Comparison of ENCODE assay signal across 23 mouse cellular contexts in genomic region chr1:151130036-151130435, GRCm38 (mm10). TPM values are rescaled to one million over a fixed set of nuclear protein-coding genes. Genes with fewer than 3 reads are reported as not detected.
DNase-seq lines count a peak whose midpoint lies in the region; ATAC-seq and TF ChIP-seq lines count a peak whose summit lies in the region.
"Had no signal": no experiment of that assay in that cellular context is flagged by ENCODE, and none has a peak within 500 bp of the region (broad histone marks: within the 10 kb centered on the region; RNA-seq: fewer than 3 reads in every experiment).

No protein-coding gene starts in this region.

- in situ Hi-C loops in Patski (cut with MboI; ENCODE audit: low pct_unique_long_range_greater_than_20kb): no loop called here

- peaks cover 21% of the 10 kb centered on the region for H3K4me1 ChIP-seq in kidney, adult 2 months (ENCODE audit: control insufficient read depth, insufficient read depth, low read length)
- H3K4me1 ChIP-seq in G1E (ENCODE audit: insufficient read depth, low read depth, low read length): peaks cover 54% of the 10 kb centered on the region
- peaks cover 62% of the 10 kb centered on the region for H3K4me1 ChIP-seq in liver, embryonic 13.5 days (replicated peaks)
- H3K4me1 ChIP-seq: limb, embryonic 13.5 days; midbrain, embryonic 13.5 days; stomach, embryonic 15.5 days had no signal

- CTCF ChIA-PET in Patski (lab: Charles Lee): interaction anchor here (0.7 to 2.8 kb wide), 4 partner anchors 10 to 28 kb away, joined by 3 to 9 read pairs (median 4); no protein-coding TSS in a partner anchor

- POLR2A ChIA-PET in Patski (lab: Charles Lee): interaction anchor here (1.2 kb wide), 1 partner anchor 38 kb away, joined by 6 read pairs; no protein-coding TSS in a partner anchor

- no peak for TF ChIP-seq POLR2A in kidney, adult 2 months (IDR thresholded peaks at IDR 0.05; ENCODE audit: low read depth, low read length)

- peak; percentile 79 for DNase-seq in kidney, adult 2 months
- no peak for DNase-seq in kidney, postnatal 10 days
- DNase-seq in G1E (ENCODE audit: low spot score): no peak
- DNase-seq in Patski (ENCODE audit: low read depth, low spot score): peak; percentile 24
- peak; percentile 23 for DNase-seq in liver, embryonic 13.5 days
- no peak for DNase-seq in cerebellum, postnatal 10 days
- DNase-seq in layer of hippocampus, adult 9-11 months: no peak
- DNase-seq: adrenal gland, postnatal 25 days; cerebellum, adult 8-10 months; embryo, embryonic 11 days; lung, postnatal 4 days; retina, postnatal 1 day had no signal

- no peaks in the 10 kb centered on the region for H3K36me3 ChIP-seq in kidney, adult 2 months (ENCODE audit: control insufficient read depth, insufficient read depth, low read length)
- H3K36me3 ChIP-seq in G1E (replicated peaks): no peaks in the 10 kb centered on the region
- no peaks in the 10 kb centered on the region for H3K36me3 ChIP-seq in liver, embryonic 13.5 days
- H3K36me3 ChIP-seq: limb, embryonic 13.5 days; midbrain, embryonic 13.5 days; stomach, embryonic 15.5 days had no signal

- H3K4me2 ChIP-seq in liver, embryonic 13.5 days: no peak overlapping the region
- H3K4me2 ChIP-seq: limb, embryonic 13.5 days; midbrain, embryonic 13.5 days; stomach, embryonic 15.5 days had no signal

- peak overlapping the region; percentile 88 for H3K27ac ChIP-seq in kidney, adult 2 months (ENCODE audit: insufficient read depth, low read depth, low read length)
- peak overlapping the region; percentile 47 for H3K27ac ChIP-seq in liver, embryonic 13.5 days
- H3K27ac ChIP-seq: hindbrain, postnatal 0 days; layer of hippocampus, adult 2 months; left cerebral cortex, adult 2 months; limb, embryonic 13.5 days; midbrain, embryonic 13.5 days; stomach, embryonic 15.5 days had no signal

- H3K4me3 ChIP-seq in kidney, adult 2 months (ENCODE audit: insufficient read depth, low read depth, low read length): no peak overlapping the region
- no peak overlapping the region for H3K4me3 ChIP-seq in G1E (ENCODE audit: low read depth, low read length)
- no peak overlapping the region for H3K4me3 ChIP-seq in liver, embryonic 13.5 days (replicated peaks)
- H3K4me3 ChIP-seq: layer of hippocampus, adult 2 months; left cerebral cortex, adult 2 months; limb, embryonic 13.5 days; midbrain, embryonic 13.5 days; myocyte; stomach, embryonic 15.5 days had no signal

- no peaks in the 10 kb centered on the region for H3K27me3 ChIP-seq in kidney, adult 2 months (replicated peaks; ENCODE audit: control insufficient read depth, insufficient read depth, low read length)
- H3K27me3 ChIP-seq in G1E (ENCODE audit: insufficient read depth, low read length) (no peaks in the 10 kb centered on the region), Patski (no peaks in the 10 kb centered on the region)
- no peaks in the 10 kb centered on the region for H3K27me3 ChIP-seq in liver, embryonic 13.5 days
- H3K27me3 ChIP-seq: limb, embryonic 13.5 days; midbrain, embryonic 13.5 days; stomach, embryonic 15.5 days had no signal

- TF ChIP-seq CTCF in kidney, adult 2 months (conservative IDR thresholded peaks at IDR 0.05; ENCODE audit: insufficient read depth, insufficient read length, low read depth, low read length): no peak
- TF ChIP-seq CTCF in G1E (IDR thresholded peaks at IDR 0.05; ENCODE audit: low read depth, low read length) (no peak), Patski (IDR thresholded peaks at IDR 0.05) (no peak)

- ATAC-seq in G1E (ENCODE audit: extremely low read depth, insufficient number of reproducible peaks, low FRiP score, poor library complexity, severe bottlenecking) (0 out of 2 replicates have a peak, but pooled peaks have one; percentile 16), Patski (no peak)
- ATAC-seq in liver, embryonic 13.5 days (ENCODE audit: low read depth): peak; percentile 25; the same call in 1 of the 2 replicates
- no peak for ATAC-seq in CD4-positive, CD25-positive, alpha-beta regulatory T cell, adult 4 months
- ATAC-seq: forebrain, embryonic 14.5 days; hindbrain, postnatal 0 days; midbrain, embryonic 13.5 days had no signal

- H3K9ac ChIP-seq in liver, embryonic 13.5 days: no peak overlapping the region
- H3K9ac ChIP-seq: limb, embryonic 13.5 days; midbrain, embryonic 13.5 days; stomach, embryonic 15.5 days had no signal

- no peaks in the 10 kb centered on the region for H3K9me3 ChIP-seq in G1E (replicated peaks)
- H3K9me3 ChIP-seq in liver, embryonic 13.5 days (replicated peaks): no peaks in the 10 kb centered on the region
- H3K9me3 ChIP-seq: limb, embryonic 13.5 days; midbrain, embryonic 13.5 days; stomach, embryonic 15.5 days had no signal

- WGBS in kidney, adult 2 months: 41% methylated on average over 6 of the region's 6 CpGs
- 36% methylated on average over 6 of the region's 6 CpGs for WGBS in liver, embryonic 13.5 days (ENCODE audit: insufficient replicate concordance)

RNA-seq across cellular contexts. Expression of gene Gm47985, which starts 52.3 kb away (rescaled TPM):
- polyA plus RNA-seq in kidney, adult 2 months (2012; rRNA removed): not detected in 2 replicates
- total RNA-seq in G1E (2014; fragmentation: Nextera tagmentation): 10.1 and 13.5 TPM in 2 replicates
- total RNA-seq in G1E (2017): 4.3 and 4.8 TPM in 2 replicates
- polyA plus RNA-seq in G1E (2012): 1.4 and 2.0 TPM in 2 replicates
- not detected for polyA plus RNA-seq in Patski (2021)
- 2.7 and 2.8 TPM in 2 replicates for polyA plus RNA-seq in liver, embryonic 13.5 days (2015; fragmentation: Nextera tagmentation; extraction: Ambion mirVana)
- polyA plus RNA-seq in CD4-positive, CD25-positive, alpha-beta regulatory T cell, adult 4 months (2017; shearing (Covaris generic)): not detected
- total RNA-seq: adrenal gland, postnatal 25 days; granulocyte monocyte progenitor cell, adult 5-6 weeks; hindbrain, postnatal 0 days; layer of hippocampus, adult 2 months; left cerebral cortex, adult 2 months; neutrophil, adult 5-6 weeks had no signal
- polyA plus RNA-seq: forebrain, embryonic 14.5 days; hindbrain, postnatal 0 days had no signal

Comparison
In these comparisons a context has a peak if more than half of its experiments do, and no peak if none do; other contexts are left out.
1. DNase-seq: peak in kidney, adult 2 months (single experiment), Patski (single experiment) and liver, embryonic 13.5 days (single experiment); none in kidney, postnatal 10 days (single experiment), G1E (single experiment), cerebellum, postnatal 10 days (0 of 2) and layer of hippocampus, adult 9-11 months (single experiment).
2. ATAC-seq: peak in G1E (single experiment) and liver, embryonic 13.5 days (single experiment); none in Patski (single experiment) and CD4-positive, CD25-positive, alpha-beta regulatory T cell, adult 4 months (single experiment).